Comparison of ENCODE assay signal across 21 mouse cellular contexts in the genomic region with DNA sequence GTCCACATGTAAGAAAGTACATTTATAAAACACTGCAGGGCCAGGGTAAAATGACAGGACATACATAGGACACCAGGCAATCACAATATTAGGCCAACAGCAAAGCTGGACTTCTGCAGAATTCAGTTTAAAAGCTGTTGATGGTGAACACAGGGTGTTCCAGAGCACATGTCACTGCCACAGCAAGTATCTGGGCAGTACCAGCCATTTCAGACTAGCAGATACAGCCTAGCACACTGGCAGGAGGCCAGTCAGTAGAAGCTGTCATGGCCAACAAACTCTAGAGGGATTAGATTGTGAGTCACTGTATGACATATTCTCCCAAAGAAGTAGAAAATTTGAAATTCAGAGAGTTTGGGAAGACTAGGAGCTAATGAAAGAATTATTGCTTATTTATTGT.
DNase-seq lines count a peak whose midpoint lies in the region; ATAC-seq and TF ChIP-seq lines count a peak whose summit lies in the region.
"Had no signal": no experiment of that assay in that cellular context is flagged by ENCODE, and none has a peak within 500 bp of the region (broad histone marks: within the 10 kb centered on the region; RNA-seq: fewer than 3 reads in every experiment).

No protein-coding gene starts in this region.

- H3K9ac ChIP-seq in hindbrain, embryonic 11.5 days (ENCODE audit: low read depth, low read length), result no peak overlapping the region
- H3K9ac ChIP-seq: embryonic facial prominence, embryonic 13.5 days; liver, embryonic 13.5 days; neural tube, embryonic 15.5 days had no signal

- H3K4me1 ChIP-seq in hindbrain, embryonic 11.5 days (replicated peaks; ENCODE audit: control insufficient read depth, insufficient read depth, low read length), result no peaks in the 10 kb centered on the region
- H3K4me1 ChIP-seq: embryonic facial prominence, embryonic 13.5 days; forebrain, embryonic 10.5 days; limb, embryonic 10.5 days; liver, embryonic 13.5 days; midbrain, embryonic 10.5 days; neural tube, embryonic 15.5 days had no signal

- no peak for TF ChIP-seq CTCF in layer of hippocampus, adult 2 months (conservative IDR thresholded peaks at IDR 0.05)

- no peak for ATAC-seq in hindbrain, embryonic 11.5 days (ENCODE audit: low FRiP score)
- ATAC-seq: hindbrain, embryonic 16.5 days; lung, postnatal 0 days had no signal

- no peak overlapping the region for H3K4me2 ChIP-seq in hindbrain, embryonic 11.5 days (replicated peaks; ENCODE audit: low read depth, low read length)
- H3K4me2 ChIP-seq: embryonic facial prominence, embryonic 13.5 days; liver, embryonic 13.5 days; neural tube, embryonic 15.5 days had no signal

- no peak overlapping the region for H3K4me3 ChIP-seq in layer of hippocampus, adult 2 months
- H3K4me3 ChIP-seq in hindbrain, embryonic 11.5 days (ENCODE audit: low read depth, low read length), result no peak overlapping the region
- H3K4me3 ChIP-seq: embryonic facial prominence, embryonic 13.5 days; forebrain, embryonic 10.5 days; limb, embryonic 10.5 days; liver, embryonic 13.5 days; midbrain, embryonic 10.5 days; neural tube, embryonic 15.5 days had no signal

- H3K36me3 ChIP-seq in hindbrain, embryonic 11.5 days (ENCODE audit: control insufficient read depth, insufficient read depth, low read length), result no peaks in the 10 kb centered on the region
- H3K36me3 ChIP-seq: neural tube, embryonic 15.5 days had no signal

- no peaks in the 10 kb centered on the region for H3K9me3 ChIP-seq in hindbrain, embryonic 11.5 days (ENCODE audit: control insufficient read depth, low read length)
- H3K9me3 ChIP-seq: embryonic facial prominence, embryonic 13.5 days; forebrain, embryonic 10.5 days; limb, embryonic 10.5 days; liver, embryonic 13.5 days; midbrain, embryonic 10.5 days; neural tube, embryonic 15.5 days had no signal

- H3K27ac ChIP-seq in layer of hippocampus, adult 2 months, result no peak overlapping the region
- H3K27ac ChIP-seq in hindbrain, embryonic 11.5 days (ENCODE audit: low read depth, low read length), result no peak overlapping the region
- H3K27ac ChIP-seq: embryonic facial prominence, embryonic 13.5 days; forebrain, embryonic 10.5 days; limb, embryonic 10.5 days; liver, embryonic 13.5 days; midbrain, embryonic 10.5 days; neural tube, embryonic 15.5 days had no signal

- DNase-seq in cerebellum, postnatal 14 days, result peak; percentile 14 to 16
- no peak for DNase-seq in cerebellum, adult 9-11 months
- peak; percentile 12 to 18 for DNase-seq in layer of hippocampus, postnatal 10 days (ENCODE audit: low spot score in 2 of 2)
- DNase-seq in layer of hippocampus, adult 2 months (ENCODE audit: low spot score in 2 of 2), result no peak
- peak; percentile 53 for DNase-seq in 3T3-L1 (ENCODE audit: low read depth, low spot score)
- DNase-seq in adrenal gland, postnatal 10 days, result peak; percentile 63
- no peak for DNase-seq in spleen, adult 18-20 months
- no peak for DNase-seq in hindbrain, embryonic 11.5 days (ENCODE audit: low spot score)
- DNase-seq: cerebellum, adult 11 months; heart, adult 18-20 months; kidney, adult 18-20 months; liver, embryonic 13.5 days; retina, postnatal 1 day; thymus, postnatal 4 days had no signal

- H3K27me3 ChIP-seq in hindbrain, embryonic 11.5 days (ENCODE audit: control insufficient read depth, insufficient read depth, low read length), result no peaks in the 10 kb centered on the region
- H3K27me3 ChIP-seq: embryonic facial prominence, embryonic 13.5 days; liver, embryonic 13.5 days; neural tube, embryonic 15.5 days had no signal

Comparison
In these comparisons a context has a peak if more than half of its experiments do, and no peak if none do; other contexts are left out.
1. DNase-seq: peak in cerebellum, postnatal 14 days (2 of 2), layer of hippocampus, postnatal 10 days (2 of 2), 3T3-L1 (single experiment) and adrenal gland, postnatal 10 days (single experiment); none in cerebellum, adult 9-11 months (single experiment), layer of hippocampus, adult 2 months (0 of 2), spleen, adult 18-20 months (0 of 2) and hindbrain, embryonic 11.5 days (single experiment).